Mouse (Mus musculus) pancreas, adult 10 weeks (tissue): ENCODE measurements around the gene Dapl1. TPM values are rescaled to one million over a fixed set of nuclear protein-coding genes. Genes with fewer than 3 reads are reported as not detected.

Experiments
- polyA plus RNA-seq: library from polyadenylated mRNA; stranded (reverse); fragments of 350-450 nt; fragmentation: Illumina TruSeq; extraction: RNeasy Lipid Tissue Mini Kit (QIAGEN cat#74804); gene quantifications from one replicate; pipeline ENCODE4 v1.2.3, GENCODE M21; 2015; ENCODE audit warnings: low read depth, low replicate concordance; ENCODE audit not compliant: insufficient read depth

The Dapl1 gene
- 3.0 TPM for polyA plus RNA-seq

DNA sequence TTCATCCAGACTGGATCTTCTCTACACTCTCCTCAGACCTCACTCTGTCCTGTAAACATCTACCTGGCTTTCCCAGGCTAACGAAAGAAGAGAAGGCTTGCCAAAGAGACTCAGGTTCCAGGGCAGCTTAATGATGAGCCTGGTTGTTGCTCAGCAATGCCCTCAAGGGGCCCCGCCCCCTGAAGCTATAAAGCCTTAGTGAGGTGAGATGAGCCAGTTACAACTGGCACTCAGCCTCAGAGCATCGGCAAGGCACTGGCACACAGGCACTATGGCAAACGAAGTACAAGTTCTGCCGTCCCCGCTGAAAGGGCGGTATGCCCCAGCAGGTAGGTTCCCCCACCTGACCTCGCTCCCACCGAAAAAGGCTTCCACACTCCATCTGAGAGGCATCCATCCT is at the start of gene Dapl1:
Dapl1 (plus strand) TSS at position 216 of the 400 bp plus-strand sequence.

Other genes with a start within 250 kb of the Dapl1 start
- gene Tanc1, start 127.4 kb downstream of the Dapl1 start, polyA plus RNA-seq = 5.9 TPM